Mouse (Mus musculus) megakaryocyte-erythroid progenitor cell, adult 5-6 weeks (primary cell): Measurements from ENCODE around the gene Vps8. TPM values are rescaled to one million over a fixed set of nuclear protein-coding genes. Genes with fewer than 3 reads are reported as not detected.

ENCODE experiments used
- ATAC-seq: replicated peaks from 2 replicates; pipeline ENCODE4 v1.8.0; 2016; ENCODE audit warnings: mild to moderate bottlenecking, inconsistent platforms; ENCODE audit not compliant: severe bottlenecking, poor library complexity, low FRiP score, low TSS enrichment
- total RNA-seq, 2 experiments: library from RNA; stranded (forward) in 1 of 2; stranded (reverse) in 1 of 2; fragments of 200-1000, 215-1000 nt in 1 of 2; fragments of >200 nt in 1 of 2; fragmentation: Nextera tagmentation in 1 of 2; gene quantifications; 2 replicates each; pipeline ENCODE4 v1.2.3; 2014 to 2017

Gene Vps8
- total RNA-seq, 2 experiments from 2014 or later: 16.0 to 24.2 TPM

DNA sequence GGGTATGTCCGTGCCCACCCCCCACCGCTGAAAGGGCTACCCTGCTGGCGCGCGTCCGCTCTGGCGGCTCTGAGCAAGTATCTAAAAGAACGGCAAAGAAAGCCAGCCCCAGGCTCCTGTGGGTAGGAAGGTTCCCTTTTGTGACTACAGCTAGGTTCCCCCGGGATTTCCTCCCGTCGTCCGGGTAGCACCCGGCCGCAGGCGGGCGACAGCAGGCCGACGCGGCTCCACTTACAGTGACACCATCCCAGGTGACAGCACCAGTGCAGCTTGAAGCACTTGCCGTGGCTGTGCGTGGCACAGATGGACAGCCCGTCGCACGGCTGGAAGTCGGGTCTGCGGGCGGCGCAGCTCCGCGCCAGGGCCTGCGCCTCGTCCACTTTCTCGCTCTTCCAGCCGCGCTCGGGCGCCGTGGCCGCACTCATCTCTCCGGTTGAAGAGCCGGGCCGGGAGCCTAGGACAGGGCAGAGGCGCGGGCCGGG is 271.1 kb downstream of the Vps8 start:
- ATAC-seq: peak; percentile 40; the same call in 1 of the 2 replicates

Other genes starting within 250 kb of the Vps8 start
- gene Ephb3, start 218.4 kb upstream of the Vps8 start, total RNA-seq (2014; fragmentation: Nextera tagmentation): not detected in 2 replicates
- gene Ephb3, start 218.4 kb upstream of the Vps8 start, total RNA-seq (2017): not detected in 2 replicates